17 mouse cellular contexts compared by ENCODE assay signal in genomic region chr2:24353042-24353441, GRCm38 (mm10). TPM values are rescaled to one million over a fixed set of nuclear protein-coding genes. Genes with fewer than 3 reads are reported as not detected.
"Had no signal": no experiment of that assay in that cellular context is flagged by ENCODE, and none has a peak within 500 bp of the region (broad histone marks: within the 10 kb centered on the region; RNA-seq: fewer than 3 reads in every experiment).

No protein-coding gene starts in this region.

- H3K9me3 ChIP-seq: neural tube, embryonic 15.5 days; stomach, embryonic 15.5 days had no signal

- H3K27ac ChIP-seq: neural tube, embryonic 15.5 days; stomach, embryonic 15.5 days; stomach, postnatal 0 days had no signal

- H3K4me1 ChIP-seq: neural tube, embryonic 15.5 days; stomach, embryonic 15.5 days had no signal

- H3K9ac ChIP-seq: neural tube, embryonic 15.5 days; stomach, embryonic 15.5 days had no signal

- H3K4me2 ChIP-seq: neural tube, embryonic 15.5 days; stomach, embryonic 15.5 days had no signal

- DNase-seq: retina, postnatal 1 day; right cerebral cortex, adult 18-20 months; right cerebral cortex, postnatal 14 days; right cerebral cortex, postnatal 25 days; right cerebral cortex, postnatal 4 days; spleen, adult 18-20 months; thymus, adult 18-20 months; thymus, adult 2 months; thymus, postnatal 14 days; thymus, postnatal 25 days; thymus, postnatal 36 days; thymus, postnatal 4 days had no signal

- H3K4me3 ChIP-seq: neural tube, embryonic 15.5 days; stomach, embryonic 15.5 days had no signal

- H3K27me3 ChIP-seq: neural tube, embryonic 15.5 days; stomach, embryonic 15.5 days had no signal

- H3K36me3 ChIP-seq: neural tube, embryonic 15.5 days; stomach, embryonic 15.5 days had no signal

RNA-seq across cellular contexts. Expression of gene Il1rn, which starts 16.4 kb away (rescaled TPM):
- polyA plus RNA-seq: neural tube, embryonic 14.5 days; neural tube, embryonic 15.5 days; testis, adult 2 months had no signal
